Mouse (Mus musculus) stomach, postnatal 0 days (tissue): ENCODE data around the gene Kncn. TPM values are rescaled to one million over a fixed set of nuclear protein-coding genes. Genes with fewer than 3 reads are reported as not detected.

Experiments used
- ATAC-seq: fragments of 200-750 bp; cut with Nextera tagmentation; 2 replicates; pipeline ENCODE4 v1.8.0; 2017; ENCODE audit not compliant: low FRiP score, low TSS enrichment
- DNase-seq: peaks from one replicate; pipeline ENCODE4 v3.0.0-alpha.2; 2016; ENCODE audit warnings: low spot score
- H3K27ac ChIP-seq: fragments of 300-500 bp; sonication (generic); replicated peaks from 2 replicates; pipeline ENCODE4 v1.5.1; 2014; ENCODE audit warnings: mild to moderate bottlenecking, control low read depth
- H3K27me3 ChIP-seq: fragments of 300-500 bp; sonication (generic); 2 replicates; pipeline ENCODE4 v1.6.1; 2014; ENCODE audit warnings: low read length; ENCODE audit not compliant: control insufficient read depth, insufficient read depth
- H3K36me3 ChIP-seq: fragments of 300-500 bp; sonication (generic); 2 replicates; pipeline ENCODE4 v1.6.1; 2014; ENCODE audit warnings: low read length, mixed read lengths; ENCODE audit not compliant: control insufficient read depth, insufficient read depth
- H3K4me1 ChIP-seq: fragments of 300-500 bp; sonication (generic); replicated peaks from 2 replicates; pipeline ENCODE4 v1.6.1; 2014; ENCODE audit warnings: antibody characterized with exemption; ENCODE audit not compliant: control insufficient read depth, insufficient read depth
- H3K4me2 ChIP-seq: fragments of 300-500 bp; sonication (generic); replicated peaks from 2 replicates; pipeline ENCODE4 v1.6.1; 2014; ENCODE audit warnings: low read depth, mild to moderate bottlenecking, control low read depth, moderate library complexity
- H3K4me3 ChIP-seq: fragments of 300-500 bp; sonication (generic); 2 replicates; pipeline ENCODE4 v1.5.1; 2014; ENCODE audit warnings: low read depth, low read length, control low read depth
- H3K9ac ChIP-seq: fragments of 300-500 bp; sonication (generic); 2 replicates; pipeline ENCODE4 v1.6.1; 2014; ENCODE audit warnings: mild to moderate bottlenecking, low read length, control low read depth, mixed read lengths
- H3K9me3 ChIP-seq: fragments of 300-500 bp; sonication (generic); 2 replicates; pipeline ENCODE4 v1.6.1; 2016; ENCODE audit warnings: low read length; ENCODE audit not compliant: control insufficient read depth
- CTCF ChIP-seq: IDR thresholded peaks from 2 replicates; pipeline ENCODE4 v1.5.1; 2016; ENCODE audit warnings: antibody characterized with exemption, low read depth, mild to moderate bottlenecking, moderate library complexity
- EP300 ChIP-seq: optimal IDR thresholded peaks from 2 replicates; pipeline ENCODE3; 2016; ENCODE audit warnings: antibody characterized with exemption
- WGBS: fragments of 180-500 bp; shearing (Covaris S2); extraction: QIAGEN DNeasy Blood & Tissue Kit; methylation state at CpG from one replicate; pipeline ENCODE4 v1.1.7; 2014; 5-methylcytosine and 5-hydroxymethylcytosine counted together
- polyA plus RNA-seq: library from polyadenylated mRNA; unstranded; fragments of >200 nt; fragmentation: Nextera tagmentation; extraction: Ambion mirVana; gene quantifications from 2 replicates; pipeline ENCODE4 v1.2.1, GENCODE M21; 2015

The Kncn gene
- polyA plus RNA-seq, 1 experiment from 2014 or later: not detected

DNA sequence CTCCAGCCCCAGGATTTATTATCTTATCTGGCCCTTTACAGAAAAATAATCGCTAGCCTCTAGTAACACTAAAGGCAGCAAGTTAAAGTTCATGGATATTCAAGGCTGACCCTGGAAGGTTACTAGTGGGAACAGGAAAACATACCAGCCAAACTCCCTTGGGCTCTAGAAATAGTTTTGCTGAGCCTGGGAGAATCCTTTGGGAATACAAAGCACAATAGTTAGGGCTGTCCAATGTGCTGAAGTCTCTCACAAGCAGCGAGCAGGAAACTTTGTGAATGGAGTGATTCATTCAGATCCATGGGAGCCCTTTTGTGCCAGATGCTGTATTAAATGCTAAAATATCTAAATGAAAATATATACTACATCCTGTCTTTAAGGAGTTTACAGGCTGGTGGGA lies 37.5 kb upstream of the Kncn start:
- TF ChIP-seq CTCF (no peak), EP300 (no peak)
- Histone ChIP-seq H3K27ac (no peak overlapping the region), H3K9ac (no peak overlapping the region), H3K4me1 (no peaks in the 10 kb centered on the region), H3K4me2 (no peak overlapping the region), H3K36me3 (no peaks in the 10 kb centered on the region; the same call in 1 of the 2 replicates), H3K27me3 (no peaks in the 10 kb centered on the region), H3K4me3 (no peak overlapping the region), H3K9me3 (no peaks in the 10 kb centered on the region)
- ATAC-seq (no peak), DNase-seq (no peak)
- 61% methylated on average over 2 of the region's 2 CpGs for WGBS

DNA sequence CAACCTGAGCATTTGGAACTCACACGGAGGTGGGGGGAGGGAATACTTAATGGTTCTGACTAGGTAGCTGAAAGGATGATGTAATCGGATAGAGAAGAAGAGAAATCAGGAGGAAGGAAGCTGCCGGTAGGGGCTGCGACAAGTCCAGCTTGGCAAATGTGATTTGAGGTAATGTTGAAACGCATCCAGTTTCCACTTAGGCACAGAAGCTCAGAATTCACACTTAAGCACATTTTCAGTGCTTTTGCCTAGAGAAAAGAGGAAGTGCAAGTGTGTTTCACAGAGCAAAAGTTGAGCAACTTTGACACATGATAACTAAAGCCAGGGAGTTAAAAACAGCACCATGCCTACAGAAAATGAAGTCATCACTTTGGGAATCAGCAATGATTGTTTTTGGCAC lies 36.8 kb upstream of the Kncn start:
- Histone ChIP-seq H3K4me3 (no peak overlapping the region), H3K4me1 (no peaks in the 10 kb centered on the region), H3K36me3 (no peaks in the 10 kb centered on the region; the same call in 1 of the 2 replicates), H3K9me3 (no peaks in the 10 kb centered on the region), H3K4me2 (no peak overlapping the region), H3K9ac (no peak overlapping the region), H3K27me3 (no peaks in the 10 kb centered on the region), H3K27ac (no peak overlapping the region)
- TF ChIP-seq CTCF (no peak), EP300 (no peak)
- DNase-seq: no peak
- WGBS: 52% methylated on average over 5 of the region's 5 CpGs
- ATAC-seq: no peak

- 93% methylated on average over 1 of the region's 1 CpGs for WGBS
- H3K27ac ChIP-seq: no peak overlapping the region
Measured at GRCm38 (mm10) chr4:115848083-115848482, 36.1 kb upstream of the Kncn start.

GRCm38 (mm10) chr4:115848990-115849677 lies 35.1 kb upstream of the Kncn start:
- Histone ChIP-seq H3K9me3 (no peaks in the 10 kb centered on the region), H3K9ac (no peak overlapping the region), H3K36me3 (no peaks in the 10 kb centered on the region; the same call in 1 of the 2 replicates), H3K4me3 (no peak overlapping the region), H3K27ac (no peak overlapping the region), H3K4me2 (no peak overlapping the region), H3K27me3 (no peaks in the 10 kb centered on the region), H3K4me1 (no peaks in the 10 kb centered on the region)
- DNase-seq: peak; percentile 47
- whole genome bisulfite sequencing: 48% methylated on average over 8 of the region's 8 CpGs
- peak; percentile 79 for ATAC-seq
- TF ChIP-seq CTCF: no peak
- TF ChIP-seq EP300: no peak

More at GRCm38 (mm10) chr4:115848083-115848482, 36.1 kb upstream of the Kncn start:
- H3K9me3 ChIP-seq: no peaks in the 10 kb centered on the region
- TF ChIP-seq EP300 (no peak), CTCF (no peak)
- ATAC-seq: no peak
- H3K9ac ChIP-seq: no peak overlapping the region
- no peaks in the 10 kb centered on the region; the same call in 1 of the 2 replicates for H3K36me3 ChIP-seq
- H3K4me3 ChIP-seq: no peak overlapping the region
- H3K27me3 ChIP-seq: no peaks in the 10 kb centered on the region
- H3K4me2 ChIP-seq: no peak overlapping the region
- H3K4me1 ChIP-seq: no peaks in the 10 kb centered on the region
- no peak for DNase-seq

GRCm38 (mm10) chr4:115850111-115850510 lies 34.1 kb upstream of the Kncn start:
- Histone ChIP-seq H3K36me3 (no peaks in the 10 kb centered on the region; the same call in 1 of the 2 replicates), H3K9me3 (no peaks in the 10 kb centered on the region), H3K9ac (no peak overlapping the region), H3K4me2 (no peak overlapping the region), H3K4me3 (no peak overlapping the region), H3K27me3 (no peaks in the 10 kb centered on the region), H3K27ac (no peak overlapping the region; the same call in 1 of the 2 replicates), H3K4me1 (no peaks in the 10 kb centered on the region)
- no peak for TF ChIP-seq CTCF
- TF ChIP-seq EP300: no peak
- ATAC-seq (0 out of 2 replicates have a peak, but pooled peaks have one; percentile 64), DNase-seq (no peak)
- WGBS: 72% methylated on average over 2 of the region's 2 CpGs

DNA sequence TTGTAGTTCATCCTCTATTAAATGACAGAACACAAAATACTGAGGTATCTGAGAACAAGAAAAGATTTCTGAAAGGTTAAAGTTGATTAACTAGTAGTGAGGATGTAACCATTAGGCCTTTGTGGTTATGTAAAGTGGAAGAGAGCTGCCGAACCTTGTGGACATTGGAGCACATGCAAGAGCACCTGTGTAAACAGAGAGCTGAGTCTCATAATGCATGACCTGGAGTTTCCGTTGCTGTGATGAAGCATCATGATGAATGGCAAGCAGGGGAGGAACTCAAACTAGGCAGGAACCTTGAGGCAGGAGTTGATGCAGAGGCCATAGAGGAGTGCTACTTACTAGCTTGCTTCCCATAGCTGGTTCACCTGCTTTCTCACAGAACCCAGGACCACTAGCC lies 33.6 kb upstream of the Kncn start:
- no peak for DNase-seq
- no peak overlapping the region for H3K9ac ChIP-seq
- H3K4me3 ChIP-seq: no peak overlapping the region
- no peaks in the 10 kb centered on the region for H3K4me1 ChIP-seq
- TF ChIP-seq EP300 (no peak), CTCF (no peak)
- H3K27me3 ChIP-seq: no peaks in the 10 kb centered on the region
- H3K27ac ChIP-seq: no peak overlapping the region
- no peak overlapping the region for H3K4me2 ChIP-seq
- no peaks in the 10 kb centered on the region for H3K9me3 ChIP-seq
- no peak for ATAC-seq
- H3K36me3 ChIP-seq: no peaks in the 10 kb centered on the region; the same call in 1 of the 2 replicates
- WGBS: 21% methylated on average over 2 of the region's 2 CpGs
